9 mouse cellular contexts compared by ENCODE assay signal in genomic region chr3:96603311-96603710, GRCm38 (mm10). TPM values are rescaled to one million over a fixed set of nuclear protein-coding genes. Genes with fewer than 3 reads are reported as not detected.
DNase-seq lines count a peak whose midpoint lies in the region; ATAC-seq lines count a peak whose summit lies in the region.
"Had no signal": no experiment of that assay in that cellular context is flagged by ENCODE, and none has a peak within 500 bp of the region (broad histone marks: within the 10 kb centered on the region; RNA-seq: fewer than 3 reads in every experiment).

No protein-coding gene starts in this region.

- no peaks in the 10 kb centered on the region for H3K36me3 ChIP-seq in kidney, embryonic 16.5 days (ENCODE audit: insufficient read depth, low read length)
- H3K36me3 ChIP-seq in heart, embryonic 16.5 days (ENCODE audit: control insufficient read depth, insufficient read depth): peaks cover 5% of the 10 kb centered on the region
- no peaks in the 10 kb centered on the region for H3K36me3 ChIP-seq in midbrain, embryonic 15.5 days (replicated peaks)
- H3K36me3 ChIP-seq: G1E had no signal

- 55% methylated on average over 5 of the region's 5 CpGs for WGBS in kidney, embryonic 16.5 days
- 62% methylated on average over 5 of the region's 5 CpGs for WGBS in heart, embryonic 16.5 days
- WGBS in midbrain, embryonic 15.5 days: 31% methylated on average over 5 of the region's 5 CpGs

- no peaks in the 10 kb centered on the region for H3K9me3 ChIP-seq in kidney, embryonic 16.5 days (ENCODE audit: low read length)
- H3K9me3 ChIP-seq in heart, embryonic 16.5 days (replicated peaks; ENCODE audit: control insufficient read depth, low read length): no peaks in the 10 kb centered on the region
- no peaks in the 10 kb centered on the region for H3K9me3 ChIP-seq in midbrain, embryonic 15.5 days
- H3K9me3 ChIP-seq: G1E had no signal

- H3K9ac ChIP-seq in kidney, embryonic 16.5 days (replicated peaks; ENCODE audit: low read length): peak overlapping the region; percentile 81
- peak overlapping the region; percentile 79; the same call in 1 of the 2 replicates for H3K9ac ChIP-seq in heart, embryonic 16.5 days (ENCODE audit: low read length)
- H3K9ac ChIP-seq in midbrain, embryonic 15.5 days: peak overlapping the region; percentile 17

- H3K4me1 ChIP-seq in kidney, embryonic 16.5 days (ENCODE audit: insufficient read depth, low read length): peaks cover 21% of the 10 kb centered on the region
- H3K4me1 ChIP-seq in heart, embryonic 16.5 days (ENCODE audit: control insufficient read depth, insufficient read depth, low read length): peaks cover 41% of the 10 kb centered on the region
- H3K4me1 ChIP-seq in midbrain, embryonic 15.5 days: peaks cover 65% of the 10 kb centered on the region

- peak overlapping the region; percentile 73 for H3K4me2 ChIP-seq in kidney, embryonic 16.5 days (replicated peaks; ENCODE audit: low read depth, low read length)
- H3K4me2 ChIP-seq in heart, embryonic 16.5 days (ENCODE audit: low read depth, low read length): peak overlapping the region; percentile 81
- peak overlapping the region; percentile 79 for H3K4me2 ChIP-seq in midbrain, embryonic 15.5 days

- peak overlapping the region; percentile 71 for H3K4me3 ChIP-seq in kidney, embryonic 16.5 days (ENCODE audit: low read length)
- peak overlapping the region; percentile 62; the same call in 1 of the 2 replicates for H3K4me3 ChIP-seq in heart, embryonic 16.5 days (ENCODE audit: low read length)
- H3K4me3 ChIP-seq in midbrain, embryonic 15.5 days: peak overlapping the region; percentile 80

- peaks cover 10% of the 10 kb centered on the region for H3K27me3 ChIP-seq in kidney, embryonic 16.5 days (ENCODE audit: insufficient read depth, low read length)
- no peaks in the 10 kb centered on the region for H3K27me3 ChIP-seq in heart, embryonic 16.5 days (ENCODE audit: control insufficient read depth, insufficient read depth, low read length)
- H3K27me3 ChIP-seq in midbrain, embryonic 15.5 days (replicated peaks): no peaks in the 10 kb centered on the region

- DNase-seq in kidney, postnatal 36 days: no peak
- peak; percentile 80 for DNase-seq in cerebellum, adult 9-10 months
- DNase-seq in embryo, embryonic 11 days: no peak
- no peak for DNase-seq in layer of hippocampus, postnatal 36 days

- H3K27ac ChIP-seq in kidney, embryonic 16.5 days (ENCODE audit: low read length): peak overlapping the region; percentile 94
- H3K27ac ChIP-seq in heart, embryonic 16.5 days (ENCODE audit: low read length): peak overlapping the region; percentile 92
- H3K27ac ChIP-seq in midbrain, embryonic 15.5 days: peak overlapping the region; percentile 93

- ATAC-seq in kidney, embryonic 16.5 days (ENCODE audit: low FRiP score, low TSS enrichment): no peak
- no peak for ATAC-seq in heart, embryonic 16.5 days (replicated peaks; ENCODE audit: extremely low read depth, insufficient read depth, low FRiP score)
- no peak for ATAC-seq in midbrain, embryonic 15.5 days (replicated peaks)
- ATAC-seq in megakaryocyte progenitor cell, adult 5-6 weeks (replicated peaks; ENCODE audit: poor library complexity): no peak

RNA-seq across cellular contexts. Expression of gene Lix1l, which starts 2.4 kb away (rescaled TPM):
- 6.9 and 7.1 TPM in 2 replicates for polyA plus RNA-seq in kidney, embryonic 16.5 days (2015; fragmentation: Nextera tagmentation; extraction: Ambion mirVana)
- polyA plus RNA-seq in heart, embryonic 16.5 days (2015; fragmentation: Nextera tagmentation; extraction: Ambion mirVana): 4.3 and 4.5 TPM in 2 replicates
- 3.9 and 4.5 TPM in 2 replicates for polyA plus RNA-seq in midbrain, embryonic 15.5 days (2015; fragmentation: Nextera tagmentation; extraction: Ambion mirVana)
- 0.89 and 3.0 TPM in 2 replicates for total RNA-seq in megakaryocyte progenitor cell, adult 5-6 weeks (2015)
- 0.83 and 2.3 TPM in 2 replicates for total RNA-seq in megakaryocyte progenitor cell, adult 5-6 weeks (2017)
- total RNA-seq in layer of hippocampus, postnatal 36 days (2021): 10 to 100 TPM; 29.9 to 30.5 TPM

RNA-seq across cellular contexts. Expression of gene Ankrd34a, which starts 6.9 kb away (rescaled TPM):
- 2.2 and 2.3 TPM in 2 replicates for polyA plus RNA-seq in kidney, embryonic 16.5 days (2015; fragmentation: Nextera tagmentation; extraction: Ambion mirVana)
- polyA plus RNA-seq in heart, embryonic 16.5 days (2015; fragmentation: Nextera tagmentation; extraction: Ambion mirVana): 6.9 and 7.2 TPM in 2 replicates
- polyA plus RNA-seq in midbrain, embryonic 15.5 days (2015; fragmentation: Nextera tagmentation; extraction: Ambion mirVana): 15.0 and 16.7 TPM in 2 replicates
- not detected in 2 replicates for total RNA-seq in megakaryocyte progenitor cell, adult 5-6 weeks (2015)
- not detected in 2 replicates for total RNA-seq in megakaryocyte progenitor cell, adult 5-6 weeks (2017)
- total RNA-seq in layer of hippocampus, postnatal 36 days (2021): 10 to 100 TPM; 49.9 to 51.5 TPM

RNA-seq across cellular contexts. Expression of gene Polr3gl, which starts 9.3 kb away (rescaled TPM):
- 32.1 and 35.8 TPM in 2 replicates for polyA plus RNA-seq in kidney, embryonic 16.5 days (2015; fragmentation: Nextera tagmentation; extraction: Ambion mirVana)
- polyA plus RNA-seq in heart, embryonic 16.5 days (2015; fragmentation: Nextera tagmentation; extraction: Ambion mirVana): 33.4 and 36.4 TPM in 2 replicates
- 35.7 and 36.9 TPM in 2 replicates for polyA plus RNA-seq in midbrain, embryonic 15.5 days (2015; fragmentation: Nextera tagmentation; extraction: Ambion mirVana)
- 27.0 and 30.4 TPM in 2 replicates for total RNA-seq in megakaryocyte progenitor cell, adult 5-6 weeks (2015)
- total RNA-seq in megakaryocyte progenitor cell, adult 5-6 weeks (2017): 50.7 and 59.5 TPM in 2 replicates
- total RNA-seq in layer of hippocampus, postnatal 36 days (2021): 10 to 100 TPM; 32.4 to 34.2 TPM

RNA-seq across cellular contexts. Expression of gene Rbm8a, which starts 26.4 kb away (rescaled TPM):
- polyA plus RNA-seq in kidney, embryonic 16.5 days (2015; fragmentation: Nextera tagmentation; extraction: Ambion mirVana): 129 and 156 TPM in 2 replicates
- polyA plus RNA-seq in heart, embryonic 16.5 days (2015; fragmentation: Nextera tagmentation; extraction: Ambion mirVana): 83.8 and 86.4 TPM in 2 replicates
- polyA plus RNA-seq in midbrain, embryonic 15.5 days (2015; fragmentation: Nextera tagmentation; extraction: Ambion mirVana): 121 and 127 TPM in 2 replicates
- 116 and 119 TPM in 2 replicates for total RNA-seq in megakaryocyte progenitor cell, adult 5-6 weeks (2015)
- total RNA-seq in megakaryocyte progenitor cell, adult 5-6 weeks (2017): 58.2 and 64.5 TPM in 2 replicates
- total RNA-seq in layer of hippocampus, postnatal 36 days (2021): 10 to 100 TPM; 50.8 to 58.4 TPM

RNA-seq across cellular contexts. Expression of gene Gm16253, which starts 26.5 kb away (rescaled TPM):
- polyA plus RNA-seq in kidney, embryonic 16.5 days (2015; fragmentation: Nextera tagmentation; extraction: Ambion mirVana): 1.3 TPM in 2 replicates
- 1.3 and 1.4 TPM in 2 replicates for polyA plus RNA-seq in heart, embryonic 16.5 days (2015; fragmentation: Nextera tagmentation; extraction: Ambion mirVana)
- polyA plus RNA-seq in midbrain, embryonic 15.5 days (2015; fragmentation: Nextera tagmentation; extraction: Ambion mirVana): 1.1 and 2.1 TPM in 2 replicates
- total RNA-seq in megakaryocyte progenitor cell, adult 5-6 weeks (2015): not detected in 2 replicates
- not detected in 2 replicates for total RNA-seq in megakaryocyte progenitor cell, adult 5-6 weeks (2017)
- not detected for total RNA-seq in layer of hippocampus, postnatal 36 days (2021)
- total RNA-seq: G1E had no signal
- polyA plus RNA-seq: G1E had no signal

Comparison
In these comparisons a context has a peak if more than half of its experiments do, and no peak if none do; other contexts are left out.
1. H3K9ac ChIP-seq: peak in every context shown above with its lines; median percentile 81 in kidney, embryonic 16.5 days; 79 in heart, embryonic 16.5 days; 17 in midbrain, embryonic 15.5 days.